Mouse (Mus musculus) thymus, postnatal 0 days (tissue): ENCODE results near the gene Nlgn2. TPM values are rescaled to one million over a fixed set of nuclear protein-coding genes. Genes with fewer than 3 reads are reported as not detected.

Source experiments
- DNase-seq: peaks from one replicate; pipeline ENCODE4 v3.0.0-alpha.2; 2015; ENCODE audit warnings: low spot score
- microRNA-seq: library from miRNA; unstranded; fragments of <30 nt; microRNA quantifications from one replicate; pipeline ENCODE4, GENCODE M21; 2016; ENCODE audit warnings: borderline number of aligned reads
- polyA plus RNA-seq: library from polyadenylated mRNA; unstranded; fragments of >200 nt; fragmentation: Nextera tagmentation; extraction: Ambion mirVana; gene quantifications from 2 replicates; pipeline ENCODE4 v1.2.1, GENCODE M21; 2015

Gene Nlgn2
- polyA plus RNA-seq, 1 experiment from 2014 or later = 1.9 TPM

GRCm38 (mm10) chr11:69797924-69798323, 39.7 kb downstream of the Nlgn2 start:
- no peak for DNase-seq

- DNase-seq = no peak
Observed at GRCm38 (mm10) chr11:69795983-69796435, 41.6 kb downstream of the Nlgn2 start.

GRCm38 (mm10) chr11:69795168-69795982, 42.2 kb downstream of the Nlgn2 start, which contains the start of gene Chrnb1:
Gene Chrnb1, minus strand, starts transcription at chr11:69795943.
- DNase-seq = peak; percentile 93

GRCm38 (mm10) chr11:69793429-69793828, 44.2 kb downstream of the Nlgn2 start:
- no peak for DNase-seq

GRCm38 (mm10) chr11:69791420-69791819, 46.2 kb downstream of the Nlgn2 start:
- DNase-seq = no peak

GRCm38 (mm10) chr11:69789431-69789830, 48.2 kb downstream of the Nlgn2 start:
- no peak for DNase-seq

- DNase-seq = no peak
Observed at GRCm38 (mm10) chr11:69787306-69787705, 50.3 kb downstream of the Nlgn2 start.

GRCm38 (mm10) chr11:69784793-69785272, 52.8 kb downstream of the Nlgn2 start:
- no peak for DNase-seq

GRCm38 (mm10) chr11:69781828-69782227, 55.8 kb downstream of the Nlgn2 start:
- DNase-seq = no peak

GRCm38 (mm10) chr11:69778985-69779384, 58.6 kb downstream of the Nlgn2 start:
- DNase-seq = no peak

- DNase-seq = no peak
Observed at GRCm38 (mm10) chr11:69778258-69778982, 59.2 kb downstream of the Nlgn2 start.

- DNase-seq = no peak
Observed at GRCm38 (mm10) chr11:69777504-69778257, 59.9 kb downstream of the Nlgn2 start.

- no peak for DNase-seq
Observed at GRCm38 (mm10) chr11:69776488-69776887, 61.1 kb downstream of the Nlgn2 start.

- no peak for DNase-seq
Observed at GRCm38 (mm10) chr11:69775716-69776115, 61.9 kb downstream of the Nlgn2 start.

- no peak for DNase-seq
Observed at GRCm38 (mm10) chr11:69774961-69775360, 62.6 kb downstream of the Nlgn2 start.

Small RNA genes within 50 kb of the gene (microRNA-seq; reads per million reads assigned to microRNA genes)
- not detected for gene Mir6924

Other genes with a start within 250 kb of the Nlgn2 start
- gene Atp1b2, start 231.8 kb downstream of the Nlgn2 start, polyA plus RNA-seq = 1.7 and 1.8 TPM in 2 replicates
- 0.13 TPM in 1 of 2 replicates, not detected in the other for gene Shbg, start 219.9 kb downstream of the Nlgn2 start, polyA plus RNA-seq
- gene Sat2, start 215.8 kb downstream of the Nlgn2 start, polyA plus RNA-seq = 3.5 and 4.3 TPM in 2 replicates
- gene Fxr2, start 204.8 kb downstream of the Nlgn2 start, polyA plus RNA-seq = 18.4 and 26.6 TPM in 2 replicates
- gene Sox15, start 182.5 kb downstream of the Nlgn2 start, polyA plus RNA-seq = 0.15 and 0.22 TPM in 2 replicates
- gene Mpdu1, start 175.1 kb downstream of the Nlgn2 start, polyA plus RNA-seq = 71.1 and 75.2 TPM in 2 replicates
- 32.5 and 33.3 TPM in 2 replicates for gene Cd68, start 171.6 kb downstream of the Nlgn2 start, polyA plus RNA-seq
- 560 and 602 TPM in 2 replicates for gene Eif4a1, start 165.4 kb downstream of the Nlgn2 start, polyA plus RNA-seq
- gene Senp3, start 155.7 kb downstream of the Nlgn2 start, polyA plus RNA-seq = 60.2 and 69.1 TPM in 2 replicates
- 0.31 and 0.49 TPM in 2 replicates for gene Tnfsf13, start 152.0 kb downstream of the Nlgn2 start, polyA plus RNA-seq
- gene Tnfsf12, start 141.9 kb downstream of the Nlgn2 start, polyA plus RNA-seq = 2.6 and 2.7 TPM in 2 replicates
- 1.5 and 2.1 TPM in 2 replicates for gene Tnfsfm13, start 141.7 kb downstream of the Nlgn2 start, polyA plus RNA-seq
- 20.6 and 22.4 TPM in 2 replicates for gene Polr2a, start 79.1 kb downstream of the Nlgn2 start, polyA plus RNA-seq
- gene Slc35g3, start 75.8 kb downstream of the Nlgn2 start, polyA plus RNA-seq = 0.14 TPM in 1 of 2 replicates, not detected in the other
- 2.5 and 2.6 TPM in 2 replicates for gene Zbtb4, start 71.9 kb downstream of the Nlgn2 start, polyA plus RNA-seq
- 3.2 and 3.4 TPM in 2 replicates for gene Chrnb1, start 41.8 kb downstream of the Nlgn2 start, polyA plus RNA-seq
- 0.65 and 0.84 TPM in 2 replicates for gene Fgf11, start 35.9 kb downstream of the Nlgn2 start, polyA plus RNA-seq
- gene Tmem102, start 32.2 kb downstream of the Nlgn2 start, polyA plus RNA-seq = 11.2 and 12.8 TPM in 2 replicates
- not detected in 2 replicates for gene Gm39566, start 22.5 kb downstream of the Nlgn2 start, polyA plus RNA-seq
- not detected in 2 replicates for gene Spem2, start 19.3 kb downstream of the Nlgn2 start, polyA plus RNA-seq
- not detected in 2 replicates for gene Spem1, start 15.6 kb downstream of the Nlgn2 start, polyA plus RNA-seq
- 325 and 342 TPM in 2 replicates for gene Tmem256, start 730 bp upstream of the Nlgn2 start, polyA plus RNA-seq
- gene Plscr3, start 8.6 kb upstream of the Nlgn2 start, polyA plus RNA-seq = 68.4 and 70.4 TPM in 2 replicates
- 1.1 and 1.5 TPM in 2 replicates for gene Tnk1, start 20.9 kb upstream of the Nlgn2 start, polyA plus RNA-seq
- not detected in 2 replicates for gene Tmem95, start 40.2 kb upstream of the Nlgn2 start, polyA plus RNA-seq
- gene Kctd11, start 43.6 kb upstream of the Nlgn2 start, polyA plus RNA-seq = 1.7 and 2.3 TPM in 2 replicates
- gene Acap1, start 57.8 kb upstream of the Nlgn2 start, polyA plus RNA-seq = 150 and 176 TPM in 2 replicates
- 19.8 and 26.0 TPM in 2 replicates for gene 2810408A11Rik, start 63.2 kb upstream of the Nlgn2 start, polyA plus RNA-seq
- gene Neurl4, start 63.3 kb upstream of the Nlgn2 start, polyA plus RNA-seq = 6.2 and 7.5 TPM in 2 replicates
- gene Gps2, start 76.1 kb upstream of the Nlgn2 start, polyA plus RNA-seq = 94.8 and 106 TPM in 2 replicates
- gene Eif5a, start 84.2 kb upstream of the Nlgn2 start, polyA plus RNA-seq = 2,117 and 2,260 TPM in 2 replicates
- gene Ybx2, start 98.0 kb upstream of the Nlgn2 start, polyA plus RNA-seq = 2.6 and 3.6 TPM in 2 replicates
- 11.7 and 11.9 TPM in 2 replicates for gene Slc2a4, start 110.4 kb upstream of the Nlgn2 start, polyA plus RNA-seq
- 14.4 and 14.8 TPM in 2 replicates for gene Cldn7, start 127.0 kb upstream of the Nlgn2 start, polyA plus RNA-seq
- 24.1 and 25.6 TPM in 2 replicates for gene Ctdnep1, start 143.4 kb upstream of the Nlgn2 start, polyA plus RNA-seq
- 92.6 and 98.6 TPM in 2 replicates for gene Elp5, start 144.7 kb upstream of the Nlgn2 start, polyA plus RNA-seq
- gene Gabarap, start 153.4 kb upstream of the Nlgn2 start, polyA plus RNA-seq = 400 and 425 TPM in 2 replicates
- 52.2 and 61.3 TPM in 2 replicates for gene Phf23, start 158.0 kb upstream of the Nlgn2 start, polyA plus RNA-seq
- gene Dvl2, start 162.8 kb upstream of the Nlgn2 start, polyA plus RNA-seq = 20.6 and 21.0 TPM in 2 replicates
- gene Acadvl, start 177.6 kb upstream of the Nlgn2 start, polyA plus RNA-seq = 105 and 107 TPM in 2 replicates
- 3.8 and 6.6 TPM in 2 replicates for gene Dlg4, start 179.2 kb upstream of the Nlgn2 start, polyA plus RNA-seq
- 0.31 and 0.49 TPM in 2 replicates for gene Asgr1, start 216.3 kb upstream of the Nlgn2 start, polyA plus RNA-seq